16 mouse cellular contexts compared by ENCODE assay signal in genomic region chr3:51717909-51718308, GRCm38 (mm10). TPM values are rescaled to one million over a fixed set of nuclear protein-coding genes. Genes with fewer than 3 reads are reported as not detected.
DNase-seq lines count a peak whose midpoint lies in the region; ATAC-seq and TF ChIP-seq lines count a peak whose summit lies in the region.
"Had no signal": no experiment of that assay in that cellular context is flagged by ENCODE, and none has a peak within 500 bp of the region (broad histone marks: within the 10 kb centered on the region; RNA-seq: fewer than 3 reads in every experiment).

No protein-coding gene starts in this region.

- ATAC-seq in hindbrain, postnatal 0 days = 0 out of 2 replicates have a peak, but pooled peaks have one; percentile 2
- ATAC-seq in hindbrain, embryonic 13.5 days (ENCODE audit: low FRiP score) = no peak
- ATAC-seq: liver, postnatal 0 days had no signal

- DNase-seq in cerebellum, postnatal 10 days = peak; percentile 57 to 58
- DNase-seq in cerebellum, adult 11 months = no peak
- DNase-seq in hindbrain, postnatal 0 days (ENCODE audit: low spot score) = no peak
- peak; percentile 60 for DNase-seq in lung, postnatal 10 days
- no peak for DNase-seq in lung, postnatal 14 days
- DNase-seq in limb, embryonic 10.5 days (ENCODE audit: low spot score) = no peak
- no peak for DNase-seq in thymus, postnatal 4 days
- DNase-seq: cerebellum, adult 18-20 months; gastrocnemius, postnatal 10 days; heart, adult 18-20 months; liver, postnatal 0 days; spleen, adult 18-20 months; thymus, adult 18-20 months had no signal

- H3K4me1 ChIP-seq in hindbrain, postnatal 0 days (ENCODE audit: insufficient read depth, low read length) = no peaks in the 10 kb centered on the region
- peaks cover 13% of the 10 kb centered on the region for H3K4me1 ChIP-seq in hindbrain, embryonic 13.5 days (replicated peaks)
- H3K4me1 ChIP-seq in limb, embryonic 10.5 days = peaks cover 35% of the 10 kb centered on the region

- no peaks in the 10 kb centered on the region for H3K27me3 ChIP-seq in hindbrain, postnatal 0 days (ENCODE audit: insufficient read depth, low read length)
- no peaks in the 10 kb centered on the region for H3K27me3 ChIP-seq in hindbrain, embryonic 13.5 days
- no peaks in the 10 kb centered on the region for H3K27me3 ChIP-seq in limb, embryonic 10.5 days (ENCODE audit: low read depth, poor library complexity, severe bottlenecking)
- H3K27me3 ChIP-seq: embryonic facial prominence, embryonic 13.5 days; megakaryocyte, embryonic 14.5 days had no signal

- H3K27ac ChIP-seq in hindbrain, postnatal 0 days = no peak overlapping the region
- no peak overlapping the region for H3K27ac ChIP-seq in hindbrain, embryonic 13.5 days
- H3K27ac ChIP-seq in limb, embryonic 10.5 days = 0 out of 2 replicates have a peak overlapping the region, but pooled peaks have one; percentile 20

- 71% methylated on average over 4 of the region's 4 CpGs for WGBS in hindbrain, postnatal 0 days
- 62% methylated on average over 4 of the region's 4 CpGs for WGBS in hindbrain, embryonic 13.5 days
- 83% methylated on average over 4 of the region's 4 CpGs for WGBS in limb, embryonic 10.5 days

- no peak overlapping the region for H3K4me2 ChIP-seq in hindbrain, postnatal 0 days (ENCODE audit: low read depth, low read length)
- H3K4me2 ChIP-seq in hindbrain, embryonic 13.5 days = no peak overlapping the region
- H3K4me2 ChIP-seq: embryonic facial prominence, embryonic 13.5 days had no signal

- H3K36me3 ChIP-seq in hindbrain, postnatal 0 days (ENCODE audit: insufficient read depth, low read length) = no peaks in the 10 kb centered on the region
- no peaks in the 10 kb centered on the region for H3K36me3 ChIP-seq in hindbrain, embryonic 13.5 days
- H3K36me3 ChIP-seq in limb, embryonic 10.5 days = no peaks in the 10 kb centered on the region
- H3K36me3 ChIP-seq: embryonic facial prominence, embryonic 13.5 days had no signal

- H3K9ac ChIP-seq in hindbrain, postnatal 0 days (replicated peaks; ENCODE audit: low read length) = no peak overlapping the region
- H3K9ac ChIP-seq in hindbrain, embryonic 13.5 days = no peak overlapping the region
- H3K9ac ChIP-seq: embryonic facial prominence, embryonic 13.5 days; liver, postnatal 0 days had no signal

- H3K9me3 ChIP-seq in hindbrain, postnatal 0 days (ENCODE audit: low read length) = no peaks in the 10 kb centered on the region
- no peaks in the 10 kb centered on the region for H3K9me3 ChIP-seq in hindbrain, embryonic 13.5 days
- no peaks in the 10 kb centered on the region for H3K9me3 ChIP-seq in limb, embryonic 10.5 days (replicated peaks)
- H3K9me3 ChIP-seq: embryonic facial prominence, embryonic 13.5 days had no signal

- TF ChIP-seq CTCF in hindbrain, postnatal 0 days (IDR thresholded peaks at IDR 0.05; ENCODE audit: low read depth) = no peak

- no peak overlapping the region for H3K4me3 ChIP-seq in hindbrain, postnatal 0 days (ENCODE audit: low read length)
- H3K4me3 ChIP-seq in hindbrain, embryonic 13.5 days = no peak overlapping the region
- no peak overlapping the region for H3K4me3 ChIP-seq in limb, embryonic 10.5 days
- H3K4me3 ChIP-seq: embryonic facial prominence, embryonic 13.5 days; megakaryocyte, embryonic 14.5 days had no signal

RNA-seq across cellular contexts. Expression of gene Mgst2, which starts 57.7 kb away (rescaled TPM):
- not detected in 2 replicates for total RNA-seq in hindbrain, postnatal 0 days (2014; rRNA removed)
- polyA plus RNA-seq in hindbrain, postnatal 0 days (2015; fragmentation: Nextera tagmentation; extraction: Ambion mirVana) = 1.0 and 1.6 TPM in 2 replicates
- 0.49 and 0.64 TPM in 2 replicates for polyA plus RNA-seq in hindbrain, embryonic 13.5 days (2015; fragmentation: Nextera tagmentation; extraction: Ambion mirVana)
- polyA plus RNA-seq in limb, embryonic 10.5 days (2016; fragmentation: Nextera tagmentation; extraction: Ambion mirVana) = 0.35 and 0.43 TPM in 2 replicates

Comparison
In these comparisons a context has a peak if more than half of its experiments do, and no peak if none do; other contexts are left out.
1. DNase-seq: peak in cerebellum, postnatal 10 days (2 of 2) and lung, postnatal 10 days (single experiment); none in cerebellum, adult 11 months (single experiment), hindbrain, postnatal 0 days (single experiment), lung, postnatal 14 days (single experiment), limb, embryonic 10.5 days (single experiment) and thymus, postnatal 4 days (single experiment).